Mouse (Mus musculus) telencephalon, adult 2 months (tissue): ENCODE measurements around the gene Aldh3a1.

Experiments
- DNase-seq: peaks from one replicate; pipeline ENCODE4 v3.0.0-alpha.2; 2011; ENCODE audit warnings: low read depth, low spot score

Aldh3a1 gene

GRCm38 (mm10) chr11:61196616-61197353, 10.6 kb upstream of the Aldh3a1 start:
- no peak for DNase-seq

GRCm38 (mm10) chr11:61197935-61198334, 9.4 kb upstream of the Aldh3a1 start:
- no peak for DNase-seq

- DNase-seq = no peak
Observed at GRCm38 (mm10) chr11:61199620-61200362, 7.5 kb upstream of the Aldh3a1 start.

- no peak for DNase-seq
Observed at GRCm38 (mm10) chr11:61202186-61202585, 5.2 kb upstream of the Aldh3a1 start.

GRCm38 (mm10) chr11:61202810-61203209, 4.5 kb upstream of the Aldh3a1 start:
- DNase-seq = no peak

GRCm38 (mm10) chr11:61205167-61205950, 2.0 kb upstream of the Aldh3a1 start:
- peak; percentile 63 for DNase-seq

GRCm38 (mm10) chr11:61206136-61206535, 1.2 kb upstream of the Aldh3a1 start:
- no peak for DNase-seq

GRCm38 (mm10) chr11:61208316-61208715, 979 bp downstream of the Aldh3a1 start:
- DNase-seq = no peak

- no peak for DNase-seq
Observed at GRCm38 (mm10) chr11:61212102-61212501, 4.8 kb downstream of the Aldh3a1 start.

- DNase-seq = no peak
Observed at GRCm38 (mm10) chr11:61215936-61216335, 8.6 kb downstream of the Aldh3a1 start.

GRCm38 (mm10) chr11:61220156-61220881, 13.0 kb downstream of the Aldh3a1 start:
- DNase-seq = peak; percentile 32

- no peak for DNase-seq
Observed at GRCm38 (mm10) chr11:61222007-61222406, 14.7 kb downstream of the Aldh3a1 start.

GRCm38 (mm10) chr11:61222971-61223745, 15.8 kb downstream of the Aldh3a1 start:
- DNase-seq = no peak

GRCm38 (mm10) chr11:61224234-61224744, 17.0 kb downstream of the Aldh3a1 start:
- DNase-seq = no peak

- DNase-seq = no peak
Observed at GRCm38 (mm10) chr11:61224907-61225306, 17.6 kb downstream of the Aldh3a1 start.

GRCm38 (mm10) chr11:61225511-61225910, 18.2 kb downstream of the Aldh3a1 start:
- no peak for DNase-seq

- DNase-seq = peak; percentile 48
Observed at GRCm38 (mm10) chr11:61225941-61226412, 18.6 kb downstream of the Aldh3a1 start.

- no peak for DNase-seq
Observed at GRCm38 (mm10) chr11:61227816-61228215, 20.5 kb downstream of the Aldh3a1 start.

GRCm38 (mm10) chr11:61228406-61228805, 21.1 kb downstream of the Aldh3a1 start:
- DNase-seq = no peak

- no peak for DNase-seq
Observed at GRCm38 (mm10) chr11:61231329-61231728, 24.0 kb downstream of the Aldh3a1 start.
